Mouse (Mus musculus) heart, postnatal 0 days (tissue): ENCODE measurements around the gene 4930402H24Rik.

Experiments
- CTCF ChIP-seq: IDR thresholded peaks from 2 replicates; pipeline ENCODE4 v1.5.1; 2016; ENCODE audit warnings: antibody characterized with exemption, control low read depth, low read depth
- EP300 ChIP-seq: IDR thresholded peaks from 2 replicates; pipeline ENCODE4 v1.6.1; 2016; ENCODE audit warnings: antibody characterized with exemption, low read depth

DNA sequence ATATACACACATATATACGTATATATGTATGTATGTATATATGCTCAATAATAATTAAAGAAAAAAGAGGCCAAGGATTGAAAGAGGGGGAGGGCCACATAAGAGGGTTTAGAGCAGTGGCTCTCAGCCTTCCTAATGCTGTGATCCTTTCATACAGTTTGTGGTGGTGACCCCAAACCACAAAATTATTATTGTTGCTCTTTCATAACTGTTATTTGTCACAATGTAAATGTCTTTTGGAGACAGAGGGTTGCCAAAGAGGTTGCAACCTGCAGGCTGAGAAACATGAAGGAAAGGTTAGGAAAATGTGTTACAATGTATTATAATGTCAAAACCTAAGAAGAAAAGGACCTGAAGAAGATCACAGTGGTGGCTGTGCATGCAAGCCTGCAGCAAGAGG is 88.3 kb downstream of the 4930402H24Rik start:
- TF ChIP-seq CTCF (no peak), EP300 (no peak)
